Mouse (Mus musculus) liver, embryonic 12.5 days (tissue): ENCODE results near the gene Dot1l. TPM values are rescaled to one million over a fixed set of nuclear protein-coding genes. Genes with fewer than 3 reads are reported as not detected.

Experiments
- ATAC-seq: fragments of 200-750 bp; cut with Nextera tagmentation; 2 replicates; pipeline ENCODE4 v1.8.0; 2017; ENCODE audit warnings: moderate number of reproducible peaks, mild to moderate bottlenecking, moderate library complexity
- H3K27ac ChIP-seq: fragments of 300-500 bp; sonication (generic); 2 replicates; pipeline ENCODE4 v1.5.1; 2016; ENCODE audit warnings: mild to moderate bottlenecking
- H3K27me3 ChIP-seq: fragments of 300-500 bp; sonication (generic); replicated peaks from 2 replicates; pipeline ENCODE4 v1.6.1; 2016; ENCODE audit warnings: mild to moderate bottlenecking, moderate library complexity
- H3K36me3 ChIP-seq: fragments of 300-500 bp; sonication (generic); 2 replicates; pipeline ENCODE4 v1.6.1; 2016; ENCODE audit warnings: mild to moderate bottlenecking, moderate library complexity
- H3K4me1 ChIP-seq: fragments of 300-500 bp; sonication (generic); 2 replicates; pipeline ENCODE4 v1.6.1; 2016
- H3K4me2 ChIP-seq: fragments of 300-500 bp; sonication (generic); 2 replicates; pipeline ENCODE4 v1.6.1; 2016; ENCODE audit warnings: mild to moderate bottlenecking, moderate library complexity
- H3K4me3 ChIP-seq: fragments of 300-500 bp; sonication (generic); 2 replicates; pipeline ENCODE4 v1.5.1; 2016; ENCODE audit warnings: mild to moderate bottlenecking, moderate library complexity
- H3K9ac ChIP-seq: fragments of 300-500 bp; sonication (generic); 2 replicates; pipeline ENCODE4 v1.6.1; 2016; ENCODE audit warnings: mild to moderate bottlenecking, moderate library complexity
- H3K9me3 ChIP-seq: fragments of 300-500 bp; sonication (generic); replicated peaks from 2 replicates; pipeline ENCODE4 v1.6.1; 2016; ENCODE audit warnings: mild to moderate bottlenecking, moderate library complexity
- WGBS: fragments of 180-500 bp; shearing (Covaris S2); methylation state at CpG from one replicate; pipeline ENCODE4 v1.1.7; 2016; ENCODE audit not compliant: insufficient replicate concordance; 5-methylcytosine and 5-hydroxymethylcytosine counted together
- microRNA counts: library from miRNA; unstranded; fragments of <30 nt; microRNA quantifications from one replicate; lab custom pipeline; 2017
- microRNA-seq: library from miRNA; unstranded; fragments of <30 nt; microRNA quantifications from one replicate; pipeline ENCODE4, GENCODE M21; 2017
- polyA plus RNA-seq: library from polyadenylated mRNA; unstranded; fragments of >200 nt; fragmentation: Nextera tagmentation; extraction: Ambion mirVana; gene quantifications from 2 replicates; pipeline ENCODE4 v1.2.1, GENCODE M21; 2016

Dot1l gene
- polyA plus RNA-seq, 1 experiment from 2014 or later = 15.7 TPM

DNA sequence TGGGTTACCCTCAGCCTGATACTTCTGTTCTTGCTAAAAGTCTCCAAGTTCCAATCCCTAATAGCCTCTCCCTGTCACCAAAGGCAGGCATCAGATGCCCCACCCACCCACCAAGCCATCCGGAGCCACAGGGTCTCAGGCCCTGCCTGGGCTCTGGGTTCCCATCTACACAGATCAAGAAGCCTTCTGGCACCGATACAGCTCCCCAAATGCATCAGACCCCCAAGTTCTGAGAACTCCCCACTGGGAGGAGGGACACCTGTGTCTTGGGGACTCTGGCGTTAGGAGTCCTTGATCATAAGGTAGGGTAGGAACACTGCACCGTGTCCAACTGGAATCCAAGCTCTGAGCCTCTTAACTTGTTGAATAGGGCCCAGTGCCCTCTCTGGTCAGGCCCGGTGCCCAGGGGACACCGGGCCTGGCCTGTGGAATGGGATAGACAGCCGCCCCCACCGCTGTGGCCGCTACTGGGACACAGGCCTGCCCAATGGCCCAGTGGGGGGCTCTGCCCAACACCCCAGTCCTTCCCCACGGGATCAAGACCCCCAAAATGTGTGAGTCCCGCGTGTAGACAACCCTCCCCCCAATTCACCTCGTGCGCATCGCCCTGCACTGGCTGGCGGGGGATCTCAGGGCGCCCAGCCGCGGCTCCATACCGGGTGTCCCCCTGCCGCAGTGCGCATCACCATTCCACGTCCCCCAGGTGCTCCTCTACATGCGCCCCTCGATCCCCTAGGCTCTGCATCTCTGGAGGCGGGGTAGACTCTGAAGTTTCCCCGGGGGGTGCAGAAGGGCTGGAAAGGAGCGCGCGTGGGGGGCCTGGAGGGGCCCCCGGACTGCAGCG lies 88.3 kb downstream of the Dot1l start:
- Histone ChIP-seq H3K9me3 (no peaks in the 10 kb centered on the region), H3K4me1 (peaks cover 12% of the 10 kb centered on the region), H3K36me3 (no peaks in the 10 kb centered on the region), H3K27me3 (peaks cover 92% of the 10 kb centered on the region), H3K4me2 (peak overlapping the region; percentile 59), H3K4me3 (peak overlapping the region; percentile 42), H3K27ac (no peak overlapping the region), H3K9ac (no peak overlapping the region)
- 11% methylated on average over 32 of the region's 32 CpGs for WGBS
- no peak for ATAC-seq

DNA sequence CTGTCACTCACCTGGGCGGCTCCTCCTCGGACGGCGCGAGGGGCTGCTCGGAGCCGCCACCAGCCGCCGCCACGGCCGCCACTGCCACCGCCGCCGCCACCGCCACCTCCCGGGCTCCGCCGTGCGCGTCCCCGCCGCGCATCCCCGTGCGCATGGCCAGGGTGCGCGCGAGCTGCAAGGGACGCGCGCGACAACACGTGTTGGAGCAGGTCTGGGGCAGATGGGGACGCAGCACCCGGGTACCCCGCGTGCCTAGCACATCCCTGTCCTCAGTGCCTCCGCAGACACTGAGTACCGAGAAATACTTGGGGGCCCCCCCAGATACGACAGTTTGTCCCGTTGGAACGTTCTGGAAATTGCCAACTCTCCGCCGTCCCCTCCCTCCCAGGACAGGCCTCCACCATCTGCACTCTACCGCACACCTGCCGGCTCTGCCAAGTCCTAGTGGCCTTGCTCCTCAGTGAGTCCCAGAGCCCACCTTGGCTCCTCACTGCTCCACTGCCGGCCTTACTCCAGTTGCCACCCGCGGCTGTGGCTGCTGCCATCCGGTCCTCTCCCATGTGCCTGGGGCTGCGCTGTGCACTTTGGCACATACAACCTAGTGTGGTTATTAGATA lies 89.0 kb downstream of the Dot1l start, which contains the start of gene Lingo3:
TSS of gene Lingo3 (minus strand) at position 109 of the 617 bp plus-strand sequence.
- WGBS = 6% methylated on average over 45 of the region's 51 CpGs
- Histone ChIP-seq H3K27ac (no peak within 1 kb of the TSS), H3K9me3 (no peaks in the 10 kb centered on the region), H3K36me3 (no peaks in the 10 kb centered on the region), H3K4me1 (peaks cover 20% of the 10 kb centered on the region), H3K27me3 (peaks cover 84% of the 10 kb centered on the region), H3K9ac (no peak within 1 kb of the TSS), H3K4me3 (peak within 1 kb of the TSS; percentile 42), H3K4me2 (peak within 1 kb of the TSS; percentile 59)
- no peak for ATAC-seq

MicroRNAs encoded within 50 kb of the gene (microRNA counts, 519-probe panel; counts per million panel counts)
- microRNA mmu-miR-1982 (lab: Ali Mortazavi, UCI) = 582 counts per million, percentile 70 among the panel's probes with 10 or more counts

Small RNA genes lying within 50 kb of the gene (microRNA-seq; reads per million reads assigned to microRNA genes)
- 3.5 reads per million, percentile 2 among the genes with 10 or more reads in this experiment for gene Mir1982

Other genes starting within 250 kb of the Dot1l start
- gene Atp8b3, start 216.1 kb upstream of the Dot1l start, polyA plus RNA-seq = 0.02 and 0.08 TPM in 2 replicates
- 23.2 and 23.9 TPM in 2 replicates for gene Rexo1, start 193.6 kb upstream of the Dot1l start, polyA plus RNA-seq
- 24.0 and 24.7 TPM in 2 replicates for gene Klf16, start 177.9 kb upstream of the Dot1l start, polyA plus RNA-seq
- gene Abhd17a, start 164.9 kb upstream of the Dot1l start, polyA plus RNA-seq = 86.4 and 88.9 TPM in 2 replicates
- 63.3 and 65.2 TPM in 2 replicates for gene Scamp4, start 152.3 kb upstream of the Dot1l start, polyA plus RNA-seq
- 7.0 and 7.4 TPM in 2 replicates for gene Adat3, start 152.3 kb upstream of the Dot1l start, polyA plus RNA-seq
- 2.6 and 3.0 TPM in 2 replicates for gene Gm49322, start 149.2 kb upstream of the Dot1l start, polyA plus RNA-seq
- 106 TPM in 2 replicates for gene Csnk1g2, start 132.4 kb upstream of the Dot1l start, polyA plus RNA-seq
- gene Btbd2, start 98.1 kb upstream of the Dot1l start, polyA plus RNA-seq = 26.0 and 27.3 TPM in 2 replicates
- 124 and 125 TPM in 2 replicates for gene Mknk2, start 77.1 kb upstream of the Dot1l start, polyA plus RNA-seq
- 43.9 and 45.3 TPM in 2 replicates for gene Mob3a, start 53.2 kb upstream of the Dot1l start, polyA plus RNA-seq
- gene Izumo4, start 53.0 kb upstream of the Dot1l start, polyA plus RNA-seq = 10.1 and 10.6 TPM in 2 replicates
- gene Ap3d1, start 12.9 kb upstream of the Dot1l start, polyA plus RNA-seq = 36.5 and 38.2 TPM in 2 replicates
- gene Sf3a2, start 43.0 kb downstream of the Dot1l start, polyA plus RNA-seq = 53.5 and 54.1 TPM in 2 replicates
- gene Plekhj1, start 43.4 kb downstream of the Dot1l start, polyA plus RNA-seq = 134 and 137 TPM in 2 replicates
- gene Amh, start 50.0 kb downstream of the Dot1l start, polyA plus RNA-seq = 0.07 TPM in 1 of 2 replicates, not detected in the other
- 0.18 and 0.46 TPM in 2 replicates for gene Jsrp1, start 58.3 kb downstream of the Dot1l start, polyA plus RNA-seq
- gene Oaz1, start 71.5 kb downstream of the Dot1l start, polyA plus RNA-seq = 1,528 and 1,635 TPM in 2 replicates
- not detected in 2 replicates for gene Lingo3, start 88.8 kb downstream of the Dot1l start, polyA plus RNA-seq
- gene Lsm7, start 100.0 kb downstream of the Dot1l start, polyA plus RNA-seq = 235 and 245 TPM in 2 replicates
- 66.1 and 70.5 TPM in 2 replicates for gene Sppl2b, start 100.1 kb downstream of the Dot1l start, polyA plus RNA-seq
- gene Tmprss9, start 116.6 kb downstream of the Dot1l start, polyA plus RNA-seq = 0.04 and 0.05 TPM in 2 replicates
- 271 and 301 TPM in 2 replicates for gene Timm13, start 145.8 kb downstream of the Dot1l start, polyA plus RNA-seq
- 23.1 and 23.6 TPM in 2 replicates for gene Lmnb2, start 163.0 kb downstream of the Dot1l start, polyA plus RNA-seq
- 1.6 and 2.0 TPM in 2 replicates for gene Gadd45b, start 174.9 kb downstream of the Dot1l start, polyA plus RNA-seq